Mouse (Mus musculus): ENCODE measurements around the gene Cfl2. TPM values are rescaled to one million over a fixed set of nuclear protein-coding genes. Genes with fewer than 3 reads are reported as not detected.

Gene Cfl2
- polyA plus RNA-seq, 1 experiment: 60.3 TPM

- Histone ChIP-seq H3K4me3 (ENCODE audit: control insufficient read depth, low read depth, low read length) (no peak overlapping the region), H3K4me1 (ENCODE audit: control insufficient read depth, insufficient read depth, low read length) (peaks cover 2% of the 10 kb centered on the region; the same call in 1 of the 2 replicates), H3K36me3 (ENCODE audit: control insufficient read depth, insufficient read depth, low read length) (no peaks in the 10 kb centered on the region), H3K27ac (ENCODE audit: control insufficient read depth, insufficient read depth, low read depth, low read length) (no peak overlapping the region), H3K27me3 (ENCODE audit: control insufficient read depth, insufficient read depth, low read length) (no peaks in the 10 kb centered on the region)
- TF ChIP-seq CTCF (IDR thresholded peaks at IDR 0.05; ENCODE audit: control insufficient read depth, insufficient read depth, insufficient replicate concordance, low read depth, low read length) (peak; percentile 78; the same call in 1 of the 2 replicates), POLR2A (IDR thresholded peaks at IDR 0.05; ENCODE audit: control insufficient read depth, low read depth, low read length) (no peak)
Observed at GRCm38 (mm10) chr12:54830574-54830973, 32.1 kb downstream of the Cfl2 start.

GRCm38 (mm10) chr12:54829876-54830275 lies 32.8 kb downstream of the Cfl2 start:
- Histone ChIP-seq H3K36me3 (ENCODE audit: control insufficient read depth, insufficient read depth, low read length) (no peaks in the 10 kb centered on the region), H3K27ac (ENCODE audit: control insufficient read depth, insufficient read depth, low read depth, low read length) (no peak overlapping the region), H3K27me3 (ENCODE audit: control insufficient read depth, insufficient read depth, low read length) (no peaks in the 10 kb centered on the region), H3K4me1 (ENCODE audit: control insufficient read depth, insufficient read depth, low read length) (peaks cover 2% of the 10 kb centered on the region; the same call in 1 of the 2 replicates), H3K4me3 (ENCODE audit: control insufficient read depth, low read depth, low read length) (no peak overlapping the region)
- TF ChIP-seq CTCF (IDR thresholded peaks at IDR 0.05; ENCODE audit: control insufficient read depth, insufficient read depth, insufficient replicate concordance, low read depth, low read length) (no peak), POLR2A (IDR thresholded peaks at IDR 0.05; ENCODE audit: control insufficient read depth, low read depth, low read length) (no peak)

GRCm38 (mm10) chr12:54828043-54828442 lies 34.6 kb downstream of the Cfl2 start:
- Histone ChIP-seq H3K27ac (ENCODE audit: control insufficient read depth, insufficient read depth, low read depth, low read length) (no peak overlapping the region), H3K36me3 (ENCODE audit: control insufficient read depth, insufficient read depth, low read length) (no peaks in the 10 kb centered on the region), H3K4me3 (ENCODE audit: control insufficient read depth, low read depth, low read length) (no peak overlapping the region), H3K27me3 (ENCODE audit: control insufficient read depth, insufficient read depth, low read length) (no peaks in the 10 kb centered on the region), H3K4me1 (ENCODE audit: control insufficient read depth, insufficient read depth, low read length) (no peaks in the 10 kb centered on the region)
- TF ChIP-seq POLR2A (IDR thresholded peaks at IDR 0.05; ENCODE audit: control insufficient read depth, low read depth, low read length) (no peak), CTCF (IDR thresholded peaks at IDR 0.05; ENCODE audit: control insufficient read depth, insufficient read depth, insufficient replicate concordance, low read depth, low read length) (no peak)

- Histone ChIP-seq H3K36me3 (ENCODE audit: control insufficient read depth, insufficient read depth, low read length) (no peaks in the 10 kb centered on the region), H3K27ac (ENCODE audit: control insufficient read depth, insufficient read depth, low read depth, low read length) (no peak overlapping the region), H3K27me3 (ENCODE audit: control insufficient read depth, insufficient read depth, low read length) (no peaks in the 10 kb centered on the region), H3K4me1 (ENCODE audit: control insufficient read depth, insufficient read depth, low read length) (no peaks in the 10 kb centered on the region), H3K4me3 (ENCODE audit: control insufficient read depth, low read depth, low read length) (no peak overlapping the region)
- TF ChIP-seq CTCF (IDR thresholded peaks at IDR 0.05; ENCODE audit: control insufficient read depth, insufficient read depth, insufficient replicate concordance, low read depth, low read length) (no peak), POLR2A (IDR thresholded peaks at IDR 0.05; ENCODE audit: control insufficient read depth, low read depth, low read length) (no peak)
Observed at GRCm38 (mm10) chr12:54825202-54825601, 37.5 kb downstream of the Cfl2 start.

- Histone ChIP-seq H3K4me1 (ENCODE audit: control insufficient read depth, insufficient read depth, low read length) (no peaks in the 10 kb centered on the region), H3K4me3 (ENCODE audit: control insufficient read depth, low read depth, low read length) (no peak overlapping the region), H3K27me3 (ENCODE audit: control insufficient read depth, insufficient read depth, low read length) (no peaks in the 10 kb centered on the region), H3K36me3 (ENCODE audit: control insufficient read depth, insufficient read depth, low read length) (no peaks in the 10 kb centered on the region), H3K27ac (ENCODE audit: control insufficient read depth, insufficient read depth, low read depth, low read length) (no peak overlapping the region)
- TF ChIP-seq CTCF (IDR thresholded peaks at IDR 0.05; ENCODE audit: control insufficient read depth, insufficient read depth, insufficient replicate concordance, low read depth, low read length): no peak
- no peak for TF ChIP-seq POLR2A (IDR thresholded peaks at IDR 0.05; ENCODE audit: control insufficient read depth, low read depth, low read length)
Observed at GRCm38 (mm10) chr12:54822836-54823426, 39.7 kb downstream of the Cfl2 start.

GRCm38 (mm10) chr12:54820684-54821161 lies 42.0 kb downstream of the Cfl2 start:
- Histone ChIP-seq H3K36me3 (ENCODE audit: control insufficient read depth, insufficient read depth, low read length) (no peaks in the 10 kb centered on the region), H3K27me3 (ENCODE audit: control insufficient read depth, insufficient read depth, low read length) (no peaks in the 10 kb centered on the region), H3K4me1 (ENCODE audit: control insufficient read depth, insufficient read depth, low read length) (no peaks in the 10 kb centered on the region), H3K4me3 (ENCODE audit: control insufficient read depth, low read depth, low read length) (no peak overlapping the region), H3K27ac (ENCODE audit: control insufficient read depth, insufficient read depth, low read depth, low read length) (no peak overlapping the region)
- no peak for TF ChIP-seq CTCF (IDR thresholded peaks at IDR 0.05; ENCODE audit: control insufficient read depth, insufficient read depth, insufficient replicate concordance, low read depth, low read length)
- no peak for TF ChIP-seq POLR2A (IDR thresholded peaks at IDR 0.05; ENCODE audit: control insufficient read depth, low read depth, low read length)

GRCm38 (mm10) chr12:54819181-54819935 lies 43.3 kb downstream of the Cfl2 start:
- no peak overlapping the region for H3K4me3 ChIP-seq (ENCODE audit: control insufficient read depth, low read depth, low read length)
- no peak overlapping the region for H3K27ac ChIP-seq (ENCODE audit: control insufficient read depth, insufficient read depth, low read depth, low read length)
- TF ChIP-seq CTCF (IDR thresholded peaks at IDR 0.05; ENCODE audit: control insufficient read depth, insufficient read depth, insufficient replicate concordance, low read depth, low read length) (no peak), POLR2A (IDR thresholded peaks at IDR 0.05; ENCODE audit: control insufficient read depth, low read depth, low read length) (no peak)
- H3K4me1 ChIP-seq (ENCODE audit: control insufficient read depth, insufficient read depth, low read length): no peaks in the 10 kb centered on the region
- H3K27me3 ChIP-seq (ENCODE audit: control insufficient read depth, insufficient read depth, low read length): no peaks in the 10 kb centered on the region
- no peaks in the 10 kb centered on the region for H3K36me3 ChIP-seq (ENCODE audit: control insufficient read depth, insufficient read depth, low read length)
